Mouse (Mus musculus) spleen, adult 12 weeks (tissue): ENCODE data around the gene Ppp5c.
"Not testable (repeated sequence)": the region's sequence is repeated elsewhere in the genome, so short reads cannot be mapped to it uniquely, and the experiment has no call there.

Experiments
- DNase-seq: peaks from one replicate; pipeline ENCODE4 v3.0.0; 2022; ENCODE audit warnings: low spot score

Ppp5c gene

GRCm38 (mm10) chr7:17027588-17028343 is at the start of gene Ppp5c:
Ppp5c (minus strand) TSS chr7:17027924.
- DNase-seq = peak; percentile 66

GRCm38 (mm10) chr7:17076542-17076941 is 48.8 kb upstream of the Ppp5c start:
- DNase-seq = no peak

DNA sequence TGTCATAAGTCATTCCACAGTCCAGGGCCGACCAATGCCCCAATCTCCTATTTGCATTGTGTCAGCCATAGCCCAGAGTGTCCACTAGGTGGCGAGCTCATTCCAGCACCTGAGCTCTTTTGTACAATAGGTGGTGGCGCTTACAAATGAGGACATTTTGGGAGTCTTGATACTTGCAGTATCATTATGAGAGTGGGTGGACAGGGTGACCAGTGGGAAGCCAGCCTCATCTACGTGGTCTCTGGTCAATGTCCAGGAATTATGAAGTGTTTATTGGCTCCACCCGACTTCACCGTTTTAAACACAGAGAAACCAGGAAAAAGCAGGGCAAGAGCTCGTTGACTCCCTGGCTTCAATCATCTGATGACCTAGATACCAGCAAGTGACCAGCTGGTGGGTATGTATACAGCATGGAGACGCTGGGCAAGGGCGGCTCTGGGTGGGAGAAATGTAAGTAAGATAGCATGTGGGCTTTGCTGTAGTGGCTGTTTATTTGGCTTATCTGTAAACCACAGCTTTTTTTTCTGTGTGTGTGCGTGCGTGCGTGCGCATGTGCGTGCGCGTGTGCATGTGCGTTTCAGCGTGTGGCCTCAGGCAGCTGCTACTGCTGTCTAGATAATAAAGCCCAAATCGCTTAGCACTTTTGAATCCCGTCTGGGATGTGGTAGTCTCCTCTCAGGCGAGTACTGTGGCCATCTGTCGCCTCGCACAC is 46.3 kb upstream of the Ppp5c start, which contains the start of gene Psg16:
Gene Psg16, plus strand, starts transcription at position 137 of the 712 bp plus-strand sequence.
- peak; percentile 32 for DNase-seq

GRCm38 (mm10) chr7:17073513-17073903 is 45.8 kb upstream of the Ppp5c start:
- DNase-seq = no peak

DNA sequence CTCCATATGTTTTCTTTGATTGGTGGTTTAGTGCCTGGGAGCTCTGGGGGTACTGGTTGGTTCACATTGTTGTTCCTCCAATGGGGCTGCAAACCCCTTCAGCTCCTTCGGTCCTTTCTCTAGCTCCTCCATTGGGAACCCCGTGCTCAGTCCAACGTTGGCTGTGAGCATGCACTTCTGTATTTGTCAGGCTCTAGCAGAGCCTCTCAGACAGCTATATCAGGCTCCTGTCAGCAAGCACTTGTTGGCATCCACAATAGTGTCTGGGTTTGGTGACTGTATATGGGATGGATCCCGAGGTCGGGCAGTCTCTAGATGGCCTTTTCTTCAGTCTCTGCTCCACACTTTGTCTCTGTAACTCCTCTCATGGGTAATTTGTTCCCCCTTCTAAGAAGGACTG is 39.9 kb upstream of the Ppp5c start:
- not testable (repeated sequence) for DNase-seq

- DNase-seq = no peak
Measured at GRCm38 (mm10) chr7:17067000-17067399, 39.3 kb upstream of the Ppp5c start.

GRCm38 (mm10) chr7:17066412-17066811 is 38.7 kb upstream of the Ppp5c start:
- peak; percentile 69 for DNase-seq

DNA sequence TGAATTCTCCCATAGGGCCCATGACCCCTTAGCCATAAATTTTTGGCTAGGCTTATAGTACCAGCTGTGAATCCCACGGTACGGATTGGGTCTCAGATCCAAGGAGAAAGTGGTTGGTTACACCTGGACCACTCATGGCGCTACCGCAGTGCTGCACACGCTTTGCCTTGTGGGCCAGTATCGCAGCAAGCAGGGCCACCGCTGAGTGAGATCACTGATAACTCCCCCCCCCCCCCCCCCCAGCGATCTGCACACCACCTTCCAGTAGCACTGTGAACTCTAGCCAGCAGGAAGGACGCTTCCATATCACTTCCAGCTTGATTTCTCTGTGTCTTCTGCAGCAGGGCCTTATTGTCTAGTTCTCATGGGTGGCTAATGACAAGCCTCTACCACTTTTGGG is 37.9 kb upstream of the Ppp5c start:
- DNase-seq = no peak

DNA sequence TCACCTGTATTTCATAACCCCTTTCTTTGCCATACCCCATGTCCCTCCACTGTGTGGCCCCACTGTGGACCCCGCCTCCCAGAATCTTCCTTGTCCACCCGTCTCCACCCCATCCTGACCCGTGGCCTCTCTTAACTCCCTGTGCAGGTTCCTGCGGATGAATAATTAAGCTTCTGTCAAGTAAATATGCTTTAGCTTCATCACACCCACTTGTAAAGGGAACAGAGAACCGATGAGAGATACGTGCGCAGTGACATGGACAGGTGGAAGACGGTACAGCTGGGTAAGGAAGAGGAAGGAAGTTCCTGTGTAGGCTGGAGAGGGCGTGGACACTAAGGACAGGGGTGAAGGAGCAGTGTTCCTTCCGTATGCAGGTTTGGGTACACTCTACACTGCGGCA is 35.1 kb upstream of the Ppp5c start:
- no peak for DNase-seq

DNA sequence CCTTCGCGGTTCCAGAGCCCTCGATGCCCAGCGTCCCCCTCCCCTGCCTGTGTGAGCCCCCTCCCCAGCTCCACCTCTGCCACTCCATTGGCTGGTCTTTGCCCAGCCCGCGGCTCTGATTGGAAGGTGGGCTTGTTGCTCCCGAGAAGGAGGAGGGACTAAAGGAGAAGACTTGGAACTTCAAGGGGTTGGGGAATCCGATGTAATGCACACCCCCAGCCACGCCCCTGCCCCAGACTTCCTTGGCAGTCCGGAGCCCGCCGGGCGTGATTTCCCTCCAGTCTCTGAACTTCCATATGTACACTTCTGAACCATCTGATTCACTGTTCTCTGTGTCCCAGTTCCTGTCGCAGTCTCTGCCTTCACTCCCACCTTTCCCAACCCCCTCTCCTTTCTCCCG is 34.7 kb upstream of the Ppp5c start, which contains the start of gene Hif3a:
Gene Hif3a, minus strand, starts transcription at position 39 of the 400 bp plus-strand sequence.
- no peak for DNase-seq

GRCm38 (mm10) chr7:17060782-17061605 is 33.3 kb upstream of the Ppp5c start:
- DNase-seq = no peak

DNA sequence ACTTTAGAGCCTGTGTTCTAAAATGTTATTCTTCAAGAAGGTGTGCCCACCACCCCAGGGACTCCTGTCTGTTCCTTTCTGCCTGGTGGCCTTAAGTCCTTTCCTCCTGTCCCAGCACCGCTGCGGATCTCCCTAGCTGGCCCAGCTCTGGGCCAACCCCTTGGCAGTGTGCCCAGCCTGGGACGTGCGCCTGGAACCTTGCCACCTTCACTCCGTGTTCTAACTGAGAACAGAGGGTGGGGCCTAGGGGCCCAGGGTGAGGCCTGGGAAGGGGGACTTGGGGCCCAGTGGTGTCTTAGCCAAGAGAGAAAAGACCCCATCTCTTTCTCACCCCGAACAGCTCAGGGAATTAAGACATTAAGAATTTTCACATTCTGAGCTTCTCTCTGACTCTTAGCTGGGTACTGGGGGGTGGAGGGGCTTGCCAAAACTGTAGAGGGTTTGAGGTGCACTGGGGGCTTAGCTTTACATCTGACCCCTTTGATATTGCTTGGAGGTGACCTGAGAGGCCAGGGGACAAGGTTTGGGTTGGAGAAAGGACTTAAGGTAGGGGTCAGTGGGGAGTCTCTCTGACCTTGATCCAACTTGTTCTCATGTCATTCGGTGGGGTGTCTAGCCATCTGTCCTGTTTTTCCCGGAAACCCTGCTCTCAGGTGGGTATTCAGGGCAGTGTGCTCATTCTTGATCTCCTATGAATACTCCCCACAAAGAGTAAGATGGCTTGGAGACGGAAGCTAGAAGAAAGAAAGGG is 32.5 kb upstream of the Ppp5c start:
- peak; percentile 44 for DNase-seq

DNA sequence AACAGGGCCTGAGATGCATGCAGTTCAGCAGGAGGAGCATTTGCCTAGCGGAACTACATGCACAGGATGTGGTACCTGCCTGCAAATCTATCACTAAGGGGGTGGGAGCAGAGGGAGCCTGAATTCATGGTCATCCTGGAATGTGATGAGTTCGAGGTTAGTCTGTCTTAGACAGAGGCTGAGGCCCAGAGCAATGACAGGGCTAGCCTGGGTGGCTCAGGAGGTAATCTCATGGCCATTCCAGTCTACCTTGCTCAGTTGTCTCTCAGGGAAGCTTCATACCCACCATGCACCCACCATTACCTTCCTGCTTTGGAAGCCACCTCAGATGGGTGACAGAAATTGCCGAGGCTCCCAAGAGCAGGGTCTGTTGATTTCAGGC is 31.7 kb upstream of the Ppp5c start:
- no peak for DNase-seq

GRCm38 (mm10) chr7:17058816-17059462 is 31.2 kb upstream of the Ppp5c start:
- DNase-seq = no peak

GRCm38 (mm10) chr7:17058071-17058689 is 30.5 kb upstream of the Ppp5c start:
- no peak for DNase-seq

- DNase-seq = no peak
Measured at GRCm38 (mm10) chr7:17056601-17057523, 29.1 kb upstream of the Ppp5c start.

DNA sequence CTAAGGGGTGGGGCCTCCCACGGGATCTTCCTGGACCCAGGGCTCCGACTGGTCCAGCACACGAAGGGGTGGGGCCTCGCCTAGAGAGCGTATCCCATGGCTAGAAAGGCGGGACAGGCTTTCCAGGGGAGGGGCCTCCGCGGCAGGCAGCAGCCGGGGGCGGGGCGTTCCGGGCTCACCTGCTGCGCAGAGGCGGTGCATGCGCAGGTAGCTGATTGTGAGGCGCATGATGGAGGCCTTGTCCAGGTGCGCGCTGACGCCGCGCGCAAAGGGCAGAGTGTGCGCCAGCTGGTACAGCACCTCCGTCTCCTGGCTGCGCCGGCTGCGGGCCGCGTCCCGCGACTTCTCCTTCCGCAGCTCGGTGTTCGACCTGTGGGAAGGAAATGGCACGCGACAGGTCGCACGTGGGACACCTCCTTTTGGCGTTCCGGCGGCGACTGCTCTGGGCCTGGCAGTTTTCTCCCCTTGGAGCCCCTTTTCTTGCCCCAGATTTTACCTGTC is 28.4 kb upstream of the Ppp5c start:
- peak; percentile 69 for DNase-seq

DNA sequence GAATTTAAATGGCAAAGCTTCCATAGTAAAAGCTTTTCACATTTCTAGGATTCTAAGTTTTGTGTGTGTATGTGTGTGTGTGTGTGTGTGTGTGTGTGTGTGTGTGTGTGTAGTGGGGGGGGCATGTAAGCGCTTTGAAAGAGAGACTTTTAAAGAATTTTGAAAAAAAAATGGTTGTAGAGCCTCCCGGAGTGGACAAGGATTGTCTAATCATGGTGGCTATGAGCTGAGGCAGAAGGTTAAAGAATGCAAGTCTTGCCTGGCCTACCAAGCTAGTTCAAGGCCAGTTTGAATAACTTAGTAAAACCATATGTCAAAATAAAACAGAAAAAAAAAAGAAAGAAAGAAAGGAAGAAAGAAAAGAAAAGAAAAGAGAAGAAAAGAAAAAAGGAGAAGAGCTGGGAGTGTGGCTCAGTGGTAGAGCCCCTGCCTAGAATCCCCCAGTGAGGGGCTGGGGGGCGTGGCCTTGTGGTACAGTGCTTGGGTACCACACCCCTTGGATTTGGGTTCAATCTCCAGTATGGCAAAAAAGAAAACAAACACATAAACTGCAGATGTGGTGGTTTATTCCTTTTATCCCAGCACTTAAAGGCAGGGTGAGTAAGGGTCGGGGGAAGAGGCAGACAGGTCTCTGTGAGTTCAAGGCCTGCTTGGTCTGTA is 27.7 kb upstream of the Ppp5c start:
- no peak for DNase-seq
